Mouse (Mus musculus): ENCODE data around the gene Gm8251. TPM values are rescaled to one million over a fixed set of nuclear protein-coding genes. Genes with fewer than 3 reads are reported as not detected.

Gene Gm8251
- polyA plus RNA-seq, 1 experiment from 2014 or later, result 0.01 TPM

- peak; percentile 85 for TF ChIP-seq CTCF (IDR thresholded peaks at IDR 0.05)
- ChIA-PET POLR2A (interaction anchor here (0.6 kb wide), 1 partner anchor 105 kb away, joined by 4 read pairs; no protein-coding TSS in a partner anchor), CTCF (interaction anchor here (0.7 to 1.8 kb wide), 20 partner anchors 9 to 282 kb away, joined by 3 to 8 read pairs (median 4); partner anchors contain the start of gene Mettl21c)
- ATAC-seq (no peak), DNase-seq (ENCODE audit: low read depth, low spot score) (no peak)
- H3K27me3 ChIP-seq, result peaks cover 4% of the 10 kb centered on the region
- in situ Hi-C loops (cut with MboI; ENCODE audit: low pct_unique_long_range_greater_than_20kb), result no loop called here
These were observed 19.8 kb downstream of the Gm8251 start for GRCm38 (mm10) chr1:44041797-44042554.

GRCm38 (mm10) chr1:44032948-44033347, 28.8 kb downstream of the Gm8251 start:
- no peak for ATAC-seq
- POLR2A ChIA-PET, result no interaction called here
- no peak for TF ChIP-seq CTCF (IDR thresholded peaks at IDR 0.05)
- no peaks in the 10 kb centered on the region for H3K27me3 ChIP-seq
- CTCF ChIA-PET, result interaction anchor here (1.0 kb wide), 1 partner anchor 9 kb away, joined by 3 read pairs; no protein-coding TSS in a partner anchor
- in situ Hi-C loops (cut with MboI; ENCODE audit: low pct_unique_long_range_greater_than_20kb), result no loop called here
- no peak for DNase-seq (ENCODE audit: low read depth, low spot score)

GRCm38 (mm10) chr1:44032213-44032612, 29.5 kb downstream of the Gm8251 start:
- ChIA-PET POLR2A (no interaction called here), CTCF (no interaction called here)
- in situ Hi-C loops (cut with MboI; ENCODE audit: low pct_unique_long_range_greater_than_20kb), result no loop called here
- DNase-seq (ENCODE audit: low read depth, low spot score) (no peak), ATAC-seq (no peak)
- H3K27me3 ChIP-seq, result no peaks in the 10 kb centered on the region
- no peak for TF ChIP-seq CTCF (IDR thresholded peaks at IDR 0.05)

GRCm38 (mm10) chr1:44027651-44028050, 34.1 kb downstream of the Gm8251 start:
- peak; percentile 88 for ATAC-seq
- no peaks in the 10 kb centered on the region for H3K27me3 ChIP-seq
- DNase-seq (ENCODE audit: low read depth, low spot score), result peak; percentile 47
- ChIA-PET POLR2A (no interaction called here), CTCF (interaction anchor here (1.2 to 3.4 kb wide), 7 partner anchors 8 to 268 kb away, joined by 4 to 14 read pairs (median 6); partner anchors contain the start of gene Mettl21c)
- in situ Hi-C loops (cut with MboI; ENCODE audit: low pct_unique_long_range_greater_than_20kb), result no loop called here
- TF ChIP-seq CTCF (IDR thresholded peaks at IDR 0.05), result no peak

- H3K27me3 ChIP-seq, result no peaks in the 10 kb centered on the region
- POLR2A ChIA-PET, result interaction anchor here (0.7 kb wide), 1 partner anchor 27 kb away, joined by 5 read pairs; no protein-coding TSS in a partner anchor
- no peak for ATAC-seq
- no peak for DNase-seq (ENCODE audit: low read depth, low spot score)
- in situ Hi-C loops (cut with MboI; ENCODE audit: low pct_unique_long_range_greater_than_20kb), result no loop called here
- CTCF ChIA-PET, result interaction anchor here (1.4 kb wide), 1 partner anchor 11 kb away, joined by 3 read pairs; no protein-coding TSS in a partner anchor
- TF ChIP-seq CTCF (IDR thresholded peaks at IDR 0.05), result no peak
These were observed 39.1 kb downstream of the Gm8251 start for GRCm38 (mm10) chr1:44022656-44023055.

GRCm38 (mm10) chr1:44019934-44020333, 41.8 kb downstream of the Gm8251 start, which contains the start of gene Mettl21c:
Gene Mettl21c, minus strand, starts transcription at chr1:44020034.
- CTCF ChIA-PET, result interaction anchor here (1.2 to 1.8 kb wide), 3 partner anchors 9 to 32 kb away, joined by 3 to 5 read pairs (median 5); no protein-coding TSS in a partner anchor
- DNase-seq (ENCODE audit: low read depth, low spot score) (no peak), ATAC-seq (no peak)
- POLR2A ChIA-PET, result no interaction called here
- in situ Hi-C loops (cut with MboI; ENCODE audit: low pct_unique_long_range_greater_than_20kb), result no loop called here
- TF ChIP-seq CTCF (IDR thresholded peaks at IDR 0.05), result no peak
- no peaks in the 10 kb centered on the region for H3K27me3 ChIP-seq

GRCm38 (mm10) chr1:44015556-44015955, 46.2 kb downstream of the Gm8251 start:
- POLR2A ChIA-PET, result no interaction called here
- CTCF ChIA-PET, result interaction anchor here (1.2 to 3.1 kb wide), 3 partner anchors 11 to 26 kb away, joined by 3 to 9 read pairs (median 4); no protein-coding TSS in a partner anchor
- H3K27me3 ChIP-seq, result no peaks in the 10 kb centered on the region
- ATAC-seq, result no peak
- in situ Hi-C loops (cut with MboI; ENCODE audit: low pct_unique_long_range_greater_than_20kb), result no loop called here
- no peak for DNase-seq (ENCODE audit: low read depth, low spot score)
- no peak for TF ChIP-seq CTCF (IDR thresholded peaks at IDR 0.05)

Other genes starting within 250 kb of the Gm8251 start
- gene Uxs1, start 234.1 kb downstream of the Gm8251 start, polyA plus RNA-seq (2021), result 100 TPM
- gene Tpp2, start 128.3 kb downstream of the Gm8251 start, polyA plus RNA-seq (2021), result 45.7 TPM
- 0.10 TPM for gene Mettl21c, start 41.9 kb downstream of the Gm8251 start, polyA plus RNA-seq (2021)
- 22.7 TPM for gene Tex30, start 40.5 kb upstream of the Gm8251 start, polyA plus RNA-seq (2021)
- 44.0 TPM for gene Kdelc1, start 56.9 kb upstream of the Gm8251 start, polyA plus RNA-seq (2021)
- 42.3 TPM for gene Bivm, start 57.0 kb upstream of the Gm8251 start, polyA plus RNA-seq (2021)
- gene Ercc5, start 85.8 kb upstream of the Gm8251 start, polyA plus RNA-seq (2021), result 14.7 TPM
- not detected for gene Mettl21e, start 157.0 kb upstream of the Gm8251 start, polyA plus RNA-seq (2021)